Mouse (Mus musculus) forebrain, embryonic 16.5 days (tissue): ENCODE results near the gene Pdia2. TPM values are rescaled to one million over a fixed set of nuclear protein-coding genes. Genes with fewer than 3 reads are reported as not detected.

ENCODE experiments used
- ATAC-seq: fragments of 200-750 bp; cut with Nextera tagmentation; 2 replicates; pipeline ENCODE4 v1.8.0; 2017; ENCODE audit warnings: mild to moderate bottlenecking, moderate library complexity
- H3K27ac ChIP-seq: fragments of 300-500 bp; sonication (generic); 2 replicates; pipeline ENCODE4 v1.5.1; 2014; ENCODE audit warnings: low read length, control low read depth
- H3K27me3 ChIP-seq: fragments of 300-500 bp; sonication (generic); replicated peaks from 2 replicates; pipeline ENCODE4 v1.6.1; 2014; ENCODE audit warnings: low read length; ENCODE audit not compliant: control insufficient read depth, insufficient read depth
- H3K36me3 ChIP-seq: fragments of 300-500 bp; sonication (generic); 2 replicates; pipeline ENCODE4 v1.6.1; 2014; ENCODE audit not compliant: control insufficient read depth, insufficient read depth
- H3K4me1 ChIP-seq: fragments of 300-500 bp; sonication (generic); replicated peaks from 2 replicates; pipeline ENCODE4 v1.6.1; 2014; ENCODE audit warnings: low read length; ENCODE audit not compliant: control insufficient read depth, insufficient read depth
- H3K4me2 ChIP-seq: fragments of 300-500 bp; sonication (generic); 2 replicates; pipeline ENCODE4 v1.6.1; 2014; ENCODE audit warnings: mild to moderate bottlenecking, low read length, control low read depth
- H3K4me3 ChIP-seq: fragments of 300-500 bp; sonication (generic); replicated peaks from 2 replicates; pipeline ENCODE4 v1.5.1; 2014; ENCODE audit warnings: mild to moderate bottlenecking, low read length, control low read depth
- H3K9ac ChIP-seq: fragments of 300-500 bp; sonication (generic); replicated peaks from 2 replicates; pipeline ENCODE4 v1.6.1; 2014; ENCODE audit warnings: low read depth, low read length, control low read depth
- H3K9me3 ChIP-seq: fragments of 300-500 bp; sonication (generic); 2 replicates; pipeline ENCODE4 v1.6.1; 2016; ENCODE audit warnings: low read length; ENCODE audit not compliant: control insufficient read depth
- WGBS: fragments of 180-500 bp; shearing (Covaris S2); extraction: QIAGEN DNeasy Blood & Tissue Kit; methylation state at CpG from one replicate; pipeline ENCODE4 v1.1.7; 2014; 5-methylcytosine and 5-hydroxymethylcytosine counted together
- polyA plus RNA-seq: library from polyadenylated mRNA; unstranded; fragments of >200 nt; fragmentation: Nextera tagmentation; extraction: Ambion mirVana; gene quantifications from 2 replicates; pipeline ENCODE4 v1.2.1, GENCODE M21; 2015

Gene Pdia2
- polyA plus RNA-seq: not detected in 2 replicates

GRCm38 (mm10) chr17:26198892-26199291, at the start of gene Pdia2:
Gene Pdia2 (minus strand): TSS chr17:26199087.
- Histone ChIP-seq H3K4me3 (no peak within 1 kb of the TSS), H3K36me3 (peaks cover 15% of the 10 kb centered on the region), H3K27me3 (peaks cover 23% of the 10 kb centered on the region), H3K9ac (no peak within 1 kb of the TSS), H3K27ac (no peak within 1 kb of the TSS), H3K9me3 (no peaks in the 10 kb centered on the region), H3K4me2 (no peak within 1 kb of the TSS), H3K4me1 (peaks cover 17% of the 10 kb centered on the region)
- ATAC-seq: no peak
- WGBS: 84% methylated on average over 4 of the region's 4 CpGs

- Histone ChIP-seq H3K4me1 (0 out of 2 replicates have a peak, but pooled peaks cover 4% of the 10 kb centered on the region), H3K27ac (peak within 1 kb of the TSS; percentile 81), H3K4me3 (peak within 1 kb of the TSS; percentile 90), H3K9ac (peak within 1 kb of the TSS; percentile 74), H3K27me3 (no peaks in the 10 kb centered on the region), H3K4me2 (peak within 1 kb of the TSS; percentile 68), H3K9me3 (no peaks in the 10 kb centered on the region), H3K36me3 (no peaks in the 10 kb centered on the region)
- 6% methylated on average over 29 of the region's 33 CpGs for WGBS
- peak; percentile 98 for ATAC-seq
Measured at GRCm38 (mm10) chr17:26244101-26244841, 45.4 kb upstream of the Pdia2 start, which contains the start of gene Fam234a. Gene Fam234a (minus strand): TSS chr17:26244242.

- Histone ChIP-seq H3K27ac (peak overlapping the region; percentile 23), H3K36me3 (no peaks in the 10 kb centered on the region), H3K4me2 (peak overlapping the region; percentile 68), H3K4me3 (peak overlapping the region; percentile 90), H3K9ac (peak overlapping the region; percentile 74), H3K4me1 (0 out of 2 replicates have a peak, but pooled peaks cover 4% of the 10 kb centered on the region), H3K27me3 (no peaks in the 10 kb centered on the region), H3K9me3 (no peaks in the 10 kb centered on the region)
- WGBS: under 1% methylated on average over 32 of the region's 32 CpGs
- peak; percentile 81 for ATAC-seq
Measured at GRCm38 (mm10) chr17:26243471-26244100, 44.7 kb upstream of the Pdia2 start.

- H3K27ac ChIP-seq: no peak overlapping the region
- no peak overlapping the region for H3K4me3 ChIP-seq
- ATAC-seq: no peak
- no peaks in the 10 kb centered on the region for H3K9me3 ChIP-seq
- H3K9ac ChIP-seq: no peak overlapping the region
- H3K4me2 ChIP-seq: no peak overlapping the region
- WGBS: 82% methylated on average over 6 of the region's 6 CpGs
- no peaks in the 10 kb centered on the region for H3K27me3 ChIP-seq
- H3K4me1 ChIP-seq: 0 out of 2 replicates have a peak, but pooled peaks cover 4% of the 10 kb centered on the region
- no peaks in the 10 kb centered on the region for H3K36me3 ChIP-seq
Measured at GRCm38 (mm10) chr17:26240990-26241389, 42.1 kb upstream of the Pdia2 start.

- H3K4me1 ChIP-seq: 0 out of 2 replicates have a peak, but pooled peaks cover 4% of the 10 kb centered on the region
Measured at GRCm38 (mm10) chr17:26240120-26240790, 41.4 kb upstream of the Pdia2 start.

GRCm38 (mm10) chr17:26239551-26239950, 40.7 kb upstream of the Pdia2 start:
- Histone ChIP-seq H3K4me2 (no peak overlapping the region), H3K9ac (no peak overlapping the region), H3K27me3 (no peaks in the 10 kb centered on the region), H3K9me3 (no peaks in the 10 kb centered on the region), H3K36me3 (no peaks in the 10 kb centered on the region), H3K4me3 (no peak overlapping the region), H3K4me1 (0 out of 2 replicates have a peak, but pooled peaks cover 4% of the 10 kb centered on the region), H3K27ac (no peak overlapping the region)
- WGBS: 69% methylated on average over 2 of the region's 2 CpGs
- no peak for ATAC-seq

More at GRCm38 (mm10) chr17:26240120-26240790, 41.4 kb upstream of the Pdia2 start:
- Histone ChIP-seq H3K4me2 (no peak overlapping the region), H3K4me3 (no peak overlapping the region), H3K9ac (no peak overlapping the region), H3K27me3 (no peaks in the 10 kb centered on the region), H3K36me3 (no peaks in the 10 kb centered on the region), H3K9me3 (no peaks in the 10 kb centered on the region), H3K27ac (no peak overlapping the region)
- WGBS: 87% methylated on average over 6 of the region's 6 CpGs
- no peak for ATAC-seq

- no peak overlapping the region for H3K4me3 ChIP-seq
- H3K9ac ChIP-seq: no peak overlapping the region
- no peaks in the 10 kb centered on the region for H3K9me3 ChIP-seq
- H3K36me3 ChIP-seq: no peaks in the 10 kb centered on the region
- no peaks in the 10 kb centered on the region for H3K4me1 ChIP-seq
- WGBS: 83% methylated on average over 10 of the region's 10 CpGs
- H3K27ac ChIP-seq: no peak overlapping the region
- H3K27me3 ChIP-seq: no peaks in the 10 kb centered on the region
- ATAC-seq: no peak
- H3K4me2 ChIP-seq: no peak overlapping the region
Measured at GRCm38 (mm10) chr17:26237667-26238066, 38.8 kb upstream of the Pdia2 start.

GRCm38 (mm10) chr17:26235077-26235815, 36.4 kb upstream of the Pdia2 start:
- Histone ChIP-seq H3K9me3 (no peaks in the 10 kb centered on the region), H3K4me1 (no peaks in the 10 kb centered on the region), H3K27me3 (no peaks in the 10 kb centered on the region), H3K4me2 (no peak overlapping the region), H3K4me3 (no peak overlapping the region), H3K9ac (no peak overlapping the region), H3K27ac (no peak overlapping the region), H3K36me3 (no peaks in the 10 kb centered on the region)
- no peak for ATAC-seq
- WGBS: 44% methylated on average over 13 of the region's 13 CpGs
